Comparison of ENCODE assay signal across 16 mouse cellular contexts in genomic region chr5:99218385-99218784, GRCm38 (mm10).
DNase-seq lines count a peak whose midpoint lies in the region; ATAC-seq and TF ChIP-seq lines count a peak whose summit lies in the region.
"Had no signal": no experiment of that assay in that cellular context is flagged by ENCODE, and none has a peak within 500 bp of the region (broad histone marks: within the 10 kb centered on the region; RNA-seq: fewer than 3 reads in every experiment).

No protein-coding gene starts in this region.

- DNase-seq in heart, postnatal 4 days: peak; percentile 30
- DNase-seq in heart, postnatal 25 days (ENCODE audit: low spot score): no peak
- DNase-seq in lung, postnatal 14 days: no peak
- DNase-seq in brain, embryonic 14.5 days (ENCODE audit: low read depth): peak; percentile 65
- DNase-seq in gastrocnemius, postnatal 25 days: peak; percentile 45
- DNase-seq: adrenal gland, postnatal 10 days; cerebellum, adult 11-12 months; lung, postnatal 36 days; thymus, postnatal 4 days had no signal

- no peaks in the 10 kb centered on the region for H3K27me3 ChIP-seq in lung, embryonic 16.5 days (ENCODE audit: control insufficient read depth, insufficient read depth, low read depth, low read length)
- H3K27me3 ChIP-seq: kidney, embryonic 15.5 days; midbrain, embryonic 13.5 days; neural tube, embryonic 12.5 days had no signal

- intact Hi-C loops in heart, postnatal 25 days (cut with DNase I): no loop called here

- H3K9me3 ChIP-seq in lung, embryonic 16.5 days (ENCODE audit: control insufficient read depth, low read length): 0 out of 2 replicates have a peak, but pooled peaks cover 3% of the 10 kb centered on the region
- H3K9me3 ChIP-seq: kidney, embryonic 15.5 days; midbrain, embryonic 13.5 days; neural tube, embryonic 12.5 days had no signal

- no peak for TF ChIP-seq POLR2A in brain, embryonic 14.5 days (IDR thresholded peaks at IDR 0.05; ENCODE audit: borderline replicate concordance, extremely low read depth, insufficient read depth, insufficient read length, poor library complexity, severe bottlenecking)

- H3K4me2 ChIP-seq in lung, embryonic 16.5 days (ENCODE audit: low read depth, low read length): no peak overlapping the region
- H3K4me2 ChIP-seq: kidney, embryonic 15.5 days; liver, embryonic 11.5 days; midbrain, embryonic 13.5 days; neural tube, embryonic 12.5 days had no signal

- no peaks in the 10 kb centered on the region for H3K4me1 ChIP-seq in lung, embryonic 16.5 days (replicated peaks; ENCODE audit: control insufficient read depth, insufficient read depth, low read length)
- H3K4me1 ChIP-seq: kidney, embryonic 15.5 days had no signal

- no peak for TF ChIP-seq CTCF in brain, embryonic 14.5 days (IDR thresholded peaks at IDR 0.05; ENCODE audit: borderline replicate concordance, extremely low read depth, insufficient read depth, insufficient read length)

- no peak overlapping the region for H3K9ac ChIP-seq in lung, embryonic 16.5 days (ENCODE audit: low read length)
- H3K9ac ChIP-seq: kidney, embryonic 15.5 days; midbrain, embryonic 13.5 days; neural tube, embryonic 12.5 days had no signal

- no peak overlapping the region for H3K4me3 ChIP-seq in lung, embryonic 16.5 days (ENCODE audit: low read length)
- H3K4me3 ChIP-seq: kidney, embryonic 15.5 days; midbrain, embryonic 13.5 days; neural tube, embryonic 12.5 days had no signal

- peak; percentile 38; the same call in 1 of the 2 replicates for ATAC-seq in lung, embryonic 16.5 days (ENCODE audit: low read depth)
- no peak for ATAC-seq in activated CD4-positive, CD25-positive, alpha-beta regulatory T cell, adult 4 months
- ATAC-seq: hindbrain, embryonic 16.5 days; midbrain, embryonic 13.5 days had no signal

- no peak overlapping the region for H3K27ac ChIP-seq in lung, embryonic 16.5 days (ENCODE audit: low read length)
- H3K27ac ChIP-seq: kidney, embryonic 15.5 days; midbrain, embryonic 13.5 days; neural tube, embryonic 12.5 days had no signal

- 69% methylated on average over 5 of the region's 5 CpGs for WGBS in lung, embryonic 16.5 days

- peaks cover 33% of the 10 kb centered on the region for H3K36me3 ChIP-seq in lung, embryonic 16.5 days (ENCODE audit: control insufficient read depth, insufficient read depth, low read length)

Comparison
In these comparisons a context has a peak if more than half of its experiments do, and no peak if none do; other contexts are left out.
1. DNase-seq: peak in heart, postnatal 4 days (single experiment), brain, embryonic 14.5 days (single experiment) and gastrocnemius, postnatal 25 days (single experiment); none in heart, postnatal 25 days (single experiment) and lung, postnatal 14 days (single experiment).